Mouse (Mus musculus) erythroblast, embryonic 14.5 days (primary cell): ENCODE data around the gene Lmo4. TPM values are rescaled to one million over a fixed set of nuclear protein-coding genes. Genes with fewer than 3 reads are reported as not detected.

Source experiments
- H3K27me3 ChIP-seq: 2 replicates; pipeline ENCODE4 v1.6.1; 2012; ENCODE audit warnings: inconsistent platforms; ENCODE audit not compliant: control insufficient read depth
- H3K36me3 ChIP-seq: 2 replicates; pipeline ENCODE4 v1.6.1; 2012; ENCODE audit warnings: mild to moderate bottlenecking, inconsistent platforms; ENCODE audit not compliant: control insufficient read depth
- H3K4me1 ChIP-seq: 2 replicates; pipeline ENCODE4 v1.6.1; 2012; ENCODE audit warnings: inconsistent platforms; ENCODE audit not compliant: control insufficient read depth
- H3K4me3 ChIP-seq: replicated peaks from 2 replicates; pipeline ENCODE3; 2012; ENCODE audit warnings: moderate library complexity, mild to moderate bottlenecking, inconsistent platforms
- H3K9me3 ChIP-seq: 2 replicates; pipeline ENCODE4 v1.6.1; 2012; ENCODE audit warnings: low read length, inconsistent platforms, mixed read lengths; ENCODE audit not compliant: control insufficient read depth
- GATA1 ChIP-seq: IDR thresholded peaks from 2 replicates; pipeline ENCODE4 v1.6.1; 2012; ENCODE audit warnings: low read length, inconsistent platforms, mixed read lengths
- TAL1 ChIP-seq: IDR thresholded peaks from 3 replicates; pipeline ENCODE4 v1.6.1; 2012; ENCODE audit warnings: low read length, inconsistent platforms, mixed read lengths
- polyA plus RNA-seq: library from polyadenylated mRNA; stranded (reverse); fragments of >175 nt; gene quantifications from 2 replicates; pipeline ENCODE4 v1.2.3, GENCODE M21; 2012

Lmo4 gene
- polyA plus RNA-seq, 1 experiment = 1.6 TPM

DNA sequence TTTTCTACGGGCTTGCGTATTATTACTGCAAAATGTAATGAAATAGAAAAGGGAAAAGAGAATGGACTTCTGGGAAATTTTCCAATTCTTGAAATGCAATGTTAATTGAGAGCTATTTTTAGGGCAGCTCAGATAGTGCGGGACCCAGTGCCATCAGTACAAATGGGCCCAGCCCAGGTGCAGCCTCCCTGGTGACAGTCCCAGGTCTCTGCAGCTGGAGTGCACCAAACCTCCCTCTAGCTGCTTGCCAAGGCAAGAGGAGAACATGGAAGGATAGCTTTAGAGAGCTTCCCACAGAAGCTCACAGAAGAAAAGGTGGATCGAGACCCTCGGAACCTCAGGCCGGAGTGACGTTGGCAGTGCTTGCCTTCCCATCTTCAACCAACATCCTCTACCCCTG, 62.1 kb downstream of the Lmo4 start:
- H3K27me3 ChIP-seq = no peaks in the 10 kb centered on the region
- no peaks in the 10 kb centered on the region for H3K4me1 ChIP-seq
- H3K9me3 ChIP-seq = no peaks in the 10 kb centered on the region
- TF ChIP-seq TAL1 (no peak), GATA1 (no peak)
- no peaks in the 10 kb centered on the region for H3K36me3 ChIP-seq
- H3K4me3 ChIP-seq = no peak overlapping the region

DNA sequence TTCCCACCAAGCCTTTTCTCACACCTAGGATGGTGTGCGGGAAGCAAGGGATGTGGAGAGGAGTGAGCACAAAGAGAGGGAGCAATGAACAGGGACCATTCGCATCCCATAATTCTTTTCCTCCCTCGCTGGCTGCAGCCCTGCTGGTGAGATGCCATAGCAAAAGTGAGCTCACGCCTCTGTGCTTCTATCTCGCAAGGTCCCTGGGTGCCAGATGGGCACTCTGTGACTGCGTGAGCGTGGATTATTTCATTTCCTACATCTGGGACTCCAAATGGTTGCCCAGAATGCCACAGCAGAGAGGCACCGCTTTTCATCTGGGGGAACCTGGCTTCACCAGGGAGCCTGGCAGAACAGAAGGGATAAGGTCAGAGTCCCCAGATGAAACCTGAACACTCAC, 63.2 kb downstream of the Lmo4 start:
- H3K9me3 ChIP-seq = no peaks in the 10 kb centered on the region
- no peak overlapping the region for H3K4me3 ChIP-seq
- TF ChIP-seq TAL1 = no peak
- no peak for TF ChIP-seq GATA1
- H3K36me3 ChIP-seq = no peaks in the 10 kb centered on the region
- no peaks in the 10 kb centered on the region for H3K27me3 ChIP-seq
- H3K4me1 ChIP-seq = no peaks in the 10 kb centered on the region

DNA sequence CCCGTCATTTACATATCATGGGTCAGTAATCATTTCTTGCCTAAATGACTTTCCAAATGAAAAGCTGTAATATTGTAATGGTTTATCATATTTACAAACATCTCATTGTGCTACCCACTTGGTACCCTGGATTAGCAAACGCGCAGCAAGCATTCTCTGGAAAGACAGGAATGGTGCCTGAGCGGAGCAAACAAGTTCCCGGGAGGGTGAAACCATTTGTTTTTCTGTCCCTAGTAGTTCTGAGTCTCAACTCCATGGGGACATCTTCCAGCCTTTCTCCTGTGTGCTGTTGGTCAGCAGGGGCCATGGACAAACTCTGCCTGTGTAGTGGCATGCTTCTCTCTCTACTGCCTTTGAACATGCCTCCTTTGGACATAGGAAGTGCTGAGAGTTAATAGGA, 64.2 kb downstream of the Lmo4 start:
- Histone ChIP-seq H3K27me3 (no peaks in the 10 kb centered on the region), H3K9me3 (no peaks in the 10 kb centered on the region), H3K4me1 (no peaks in the 10 kb centered on the region), H3K4me3 (no peak overlapping the region), H3K36me3 (no peaks in the 10 kb centered on the region)
- TF ChIP-seq TAL1 (no peak), GATA1 (no peak)

DNA sequence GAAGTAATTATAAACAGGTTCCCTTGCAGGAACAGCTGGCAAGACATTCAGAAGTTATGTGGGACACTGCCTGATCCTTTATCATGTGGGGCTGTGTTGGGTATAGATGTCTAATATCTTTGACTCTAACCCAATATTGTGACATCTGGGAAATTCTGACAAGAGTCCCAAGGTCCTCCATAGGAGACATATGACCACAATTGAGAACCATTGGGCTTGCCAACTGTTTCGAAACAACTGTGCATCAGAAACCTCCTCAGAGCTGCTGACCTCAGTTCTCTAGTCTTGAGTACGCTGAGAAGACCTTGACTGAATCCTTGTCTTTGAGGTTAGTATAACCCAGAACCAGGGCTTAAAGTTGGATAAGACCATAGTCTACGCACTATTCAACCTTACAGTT, 66.4 kb downstream of the Lmo4 start:
- H3K4me3 ChIP-seq = no peak overlapping the region
- H3K9me3 ChIP-seq = peaks cover 14% of the 10 kb centered on the region
- H3K27me3 ChIP-seq = no peaks in the 10 kb centered on the region
- TF ChIP-seq GATA1 (no peak), TAL1 (no peak)
- no peaks in the 10 kb centered on the region for H3K36me3 ChIP-seq
- no peaks in the 10 kb centered on the region for H3K4me1 ChIP-seq
